Mouse (Mus musculus): ENCODE measurements at regions not wholly inside any gene's neighbourhood (a gene's known extent, or its start where the extent isn't known, plus 50 kb on each side); places are given as distances from the start of the nearest gene placed in this dataset.

- DNase-seq (ENCODE audit: low spot score in 2 of 2) = peak; percentile 17 to 36
Observed at GRCm38 (mm10) chr17:47225306-47226269, 143.1 kb upstream of the Mrps10 start.

DNA sequence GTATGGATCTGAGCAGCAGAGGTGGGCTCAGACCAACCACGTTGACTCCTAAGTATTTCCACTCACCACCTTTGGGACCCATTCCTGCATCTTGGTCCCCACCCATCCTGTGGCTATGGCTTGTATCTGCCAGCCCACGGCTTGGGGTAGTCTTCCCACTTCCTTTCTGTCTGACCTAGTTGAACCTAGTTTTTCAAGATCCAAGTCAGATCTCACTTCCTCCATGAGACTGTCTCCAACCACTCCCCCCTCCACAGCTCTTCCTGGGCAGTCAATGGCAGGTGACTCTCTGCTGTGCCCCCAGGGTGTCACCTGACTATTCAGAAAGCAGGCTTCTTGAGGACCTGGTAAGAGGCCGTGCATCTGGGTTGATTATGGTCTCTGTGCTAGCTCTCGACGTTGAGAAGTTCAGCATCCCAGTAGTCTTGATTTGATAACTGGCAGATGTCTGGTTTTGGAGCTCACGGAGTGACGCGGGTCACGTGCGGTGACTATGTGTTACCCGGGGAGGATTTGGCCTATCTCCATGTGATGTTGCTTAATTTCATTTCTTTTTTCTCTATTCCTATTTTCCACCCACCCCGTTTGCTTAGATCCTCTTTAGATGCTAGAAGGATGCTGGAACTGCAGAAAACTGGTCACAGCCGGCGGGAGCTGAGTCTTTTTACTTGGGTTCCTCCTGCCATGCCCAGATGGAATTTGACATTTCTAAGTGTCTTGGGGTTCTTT is 147.5 kb upstream of the Mrps10 start:
- DNase-seq (ENCODE audit: low spot score in 2 of 2) = no peak

DNA sequence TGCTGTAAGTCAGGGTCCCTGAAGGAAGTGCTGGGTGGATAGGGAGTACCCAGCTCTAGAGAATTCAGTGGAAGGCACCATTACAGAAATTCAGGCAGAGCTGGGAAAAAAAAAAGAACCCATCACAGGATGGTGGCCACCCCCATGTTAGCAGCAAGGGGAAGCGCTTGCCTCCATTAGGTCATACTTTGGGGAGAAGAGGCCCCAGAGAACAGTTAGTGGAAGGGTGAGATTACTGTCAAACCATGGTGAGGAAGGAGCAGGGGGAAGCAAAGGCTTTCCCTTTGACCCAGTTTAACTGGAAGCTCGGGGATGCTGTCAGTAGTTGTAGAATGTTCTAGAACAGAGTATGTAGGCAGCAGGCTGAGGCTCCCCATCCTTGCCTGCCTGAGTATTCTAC is 148.8 kb upstream of the Mrps10 start:
- DNase-seq (ENCODE audit: low spot score in 2 of 2) = no peak

DNA sequence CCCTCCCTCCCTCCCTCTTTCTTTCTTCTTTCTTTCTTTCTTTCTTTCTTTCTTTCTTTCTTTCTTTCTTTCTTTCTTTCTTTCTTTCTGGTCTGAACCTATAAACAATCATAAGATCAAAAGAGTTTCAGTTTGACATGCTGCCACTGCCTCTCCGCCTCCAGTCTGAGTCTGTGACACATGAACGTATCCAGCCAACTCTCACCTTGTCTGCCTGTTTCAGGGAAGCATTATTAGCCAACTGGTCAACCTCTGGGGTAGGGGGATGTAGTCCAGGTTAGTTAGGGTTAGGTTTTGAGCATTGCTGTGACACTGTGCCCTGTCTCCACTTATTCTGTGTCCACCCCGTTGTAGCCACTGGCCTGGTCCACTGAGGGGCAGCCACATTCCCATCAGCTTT is 152.2 kb upstream of the Mrps10 start:
- DNase-seq (ENCODE audit: low spot score in 2 of 2) = no peak

GRCm38 (mm10) chr17:47215841-47216240 is 152.8 kb upstream of the Mrps10 start:
- DNase-seq (ENCODE audit: low spot score in 2 of 2) = no peak

- no peak for DNase-seq (ENCODE audit: low spot score in 2 of 2)
Observed at GRCm38 (mm10) chr17:47214111-47214510, 154.6 kb upstream of the Mrps10 start.

GRCm38 (mm10) chr17:47210441-47211196 is 158.1 kb upstream of the Mrps10 start:
- DNase-seq (ENCODE audit: low spot score in 2 of 2) = no peak

- no peak for DNase-seq (ENCODE audit: low spot score in 2 of 2)
Observed at GRCm38 (mm10) chr17:47208886-47209585, 159.7 kb upstream of the Mrps10 start.

DNA sequence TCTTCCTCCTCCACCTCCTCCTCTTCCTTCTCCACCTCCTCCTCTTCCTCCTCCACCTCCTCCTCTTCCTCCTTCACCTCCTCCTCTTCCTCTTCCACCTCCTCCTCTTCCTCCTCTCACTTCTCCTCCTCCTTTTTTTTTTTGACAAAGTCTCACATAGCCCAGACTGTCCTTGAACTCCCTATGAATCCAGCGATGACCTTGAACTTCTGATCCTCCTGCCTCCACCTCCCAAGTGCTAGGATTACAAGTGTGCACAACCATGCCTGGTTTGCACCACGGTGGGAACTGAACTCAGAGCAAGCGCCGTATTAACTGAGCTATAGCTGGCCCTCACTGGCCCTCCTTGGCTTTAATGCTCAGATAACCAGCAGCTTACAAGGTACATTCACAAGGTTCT is 161.2 kb upstream of the Mrps10 start:
- DNase-seq (ENCODE audit: low spot score in 2 of 2) = no peak

DNA sequence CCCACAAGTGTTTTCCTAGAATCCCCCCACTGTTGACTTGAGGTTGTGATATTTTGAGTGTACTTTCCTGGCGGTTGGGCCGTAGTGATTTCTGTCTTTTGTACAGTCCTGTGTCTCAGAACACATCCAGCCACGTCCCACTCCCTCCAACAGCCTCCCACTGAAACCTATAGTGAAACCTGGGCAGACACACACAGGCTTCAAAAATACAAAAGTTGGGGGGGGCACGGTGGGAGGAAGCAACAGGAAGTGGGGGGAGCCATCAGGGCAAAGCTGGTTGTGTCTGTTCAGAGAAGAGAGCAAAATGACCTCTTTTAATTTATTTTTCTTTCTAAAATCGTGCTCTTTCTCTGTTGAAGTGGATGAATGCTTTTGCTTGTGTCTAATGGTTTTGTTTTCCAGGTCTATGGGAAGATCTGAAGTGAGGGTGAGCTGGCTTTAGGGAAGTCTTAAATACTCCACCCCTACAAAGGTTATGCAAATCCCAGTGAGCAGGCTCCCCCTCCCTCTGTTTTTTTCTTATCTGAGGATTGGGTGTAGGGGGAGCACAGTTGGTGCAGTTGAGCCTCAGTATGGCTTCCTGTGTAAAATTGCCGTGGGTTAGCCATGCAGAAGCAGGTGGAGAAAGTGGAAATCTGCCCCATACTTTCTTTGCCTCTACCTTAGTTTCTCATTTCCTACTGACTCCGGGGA is 164.1 kb upstream of the Mrps10 start:
- no peak for DNase-seq (ENCODE audit: low spot score in 2 of 2)

- peak; percentile 63 to 79 for DNase-seq (ENCODE audit: low spot score in 2 of 2)
Observed at GRCm38 (mm10) chr17:47199206-47199605, 169.5 kb upstream of the Mrps10 start.

DNA sequence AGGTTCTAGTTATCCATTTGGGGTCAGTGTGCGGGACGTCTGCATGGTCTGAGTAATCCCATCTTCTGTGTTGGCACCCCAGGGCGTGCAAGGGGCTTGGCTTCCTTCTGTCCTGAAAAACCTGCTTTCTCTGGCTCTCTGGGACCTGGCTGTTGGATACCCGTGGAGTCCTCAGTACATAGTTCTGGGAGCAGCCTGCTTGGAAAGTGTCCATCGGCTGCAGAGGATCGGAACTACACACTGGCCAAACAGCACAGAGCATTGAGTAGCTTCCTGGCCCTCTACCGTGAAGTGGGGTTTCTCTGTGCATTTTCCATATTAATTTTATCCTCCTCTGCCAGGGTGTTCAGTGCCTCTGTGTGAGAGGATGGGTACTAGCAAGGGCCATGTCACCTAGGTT is 170.7 kb upstream of the Mrps10 start:
- DNase-seq (ENCODE audit: low spot score in 2 of 2) = no peak

DNA sequence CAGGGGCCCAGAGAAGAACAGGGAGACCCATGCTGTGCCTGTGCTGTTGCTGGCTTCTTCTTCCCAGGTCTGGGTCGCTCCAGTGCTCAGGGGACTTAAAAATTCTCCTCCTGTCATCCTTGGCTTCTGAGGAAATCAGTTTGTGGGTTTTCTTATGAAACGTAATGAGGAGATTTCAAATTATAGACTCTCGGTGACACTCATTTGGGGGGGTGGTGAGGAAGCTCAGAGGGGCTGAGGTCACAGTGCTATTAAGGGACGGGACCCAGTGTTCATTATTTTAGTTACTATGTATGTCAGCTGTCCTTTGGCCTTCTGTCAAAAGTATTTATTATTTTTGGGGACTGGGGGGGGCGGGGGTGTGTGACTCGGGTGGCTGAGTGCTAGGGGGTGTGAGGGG is 171.7 kb upstream of the Mrps10 start:
- no peak for DNase-seq (ENCODE audit: low spot score in 2 of 2)

- no peak for DNase-seq (ENCODE audit: low spot score in 2 of 2)
Observed at GRCm38 (mm10) chr17:47195981-47196380, 172.7 kb upstream of the Mrps10 start.

DNA sequence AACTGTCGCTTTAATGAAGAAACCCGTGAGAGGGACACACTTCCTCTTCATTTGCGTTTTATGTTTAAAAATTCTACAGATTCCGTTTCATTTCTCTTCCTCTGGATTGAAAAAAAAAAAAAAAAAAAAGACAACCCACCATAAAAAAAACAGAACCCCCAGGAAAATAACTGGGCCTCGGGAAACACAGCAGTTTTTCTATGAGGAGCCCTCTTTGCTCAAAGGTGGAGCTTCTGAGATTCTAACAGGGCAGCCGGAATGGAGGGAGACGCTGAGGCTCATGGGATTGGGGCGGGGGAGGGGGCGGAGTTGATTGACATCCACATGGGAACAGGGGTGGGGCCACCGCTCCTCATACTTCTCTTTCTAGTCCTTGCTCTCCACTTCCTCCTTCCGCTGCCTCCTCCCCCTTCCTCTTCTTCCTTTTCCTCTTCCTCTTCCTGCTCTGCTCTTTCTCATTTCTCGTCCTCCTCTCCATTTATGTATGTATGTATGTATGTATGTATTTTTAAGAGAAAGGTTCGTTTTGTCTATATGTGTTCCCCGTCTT is 174.1 kb upstream of the Mrps10 start:
- DNase-seq (ENCODE audit: low spot score in 2 of 2) = no peak

DNA sequence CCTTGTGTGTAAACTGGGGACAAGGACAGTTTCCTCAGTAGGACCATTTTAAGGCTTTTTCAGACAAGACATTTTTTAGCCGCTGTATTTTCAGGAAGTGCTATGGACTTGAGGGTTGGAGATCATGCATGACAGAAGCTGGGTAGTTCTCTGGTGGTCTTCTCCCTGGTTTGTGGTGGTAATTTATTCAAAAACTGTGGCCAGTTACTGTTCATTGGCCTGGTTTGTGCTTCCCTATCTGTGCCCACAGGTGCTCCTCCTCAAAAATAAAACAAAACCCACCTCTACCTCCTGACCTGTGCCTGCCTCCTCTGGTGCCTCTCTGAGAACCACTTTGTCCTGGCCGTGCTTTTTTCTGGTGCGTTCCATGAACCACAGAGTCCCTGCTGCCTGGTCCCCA is 177.3 kb upstream of the Mrps10 start:
- DNase-seq (ENCODE audit: low spot score in 2 of 2) = no peak

DNA sequence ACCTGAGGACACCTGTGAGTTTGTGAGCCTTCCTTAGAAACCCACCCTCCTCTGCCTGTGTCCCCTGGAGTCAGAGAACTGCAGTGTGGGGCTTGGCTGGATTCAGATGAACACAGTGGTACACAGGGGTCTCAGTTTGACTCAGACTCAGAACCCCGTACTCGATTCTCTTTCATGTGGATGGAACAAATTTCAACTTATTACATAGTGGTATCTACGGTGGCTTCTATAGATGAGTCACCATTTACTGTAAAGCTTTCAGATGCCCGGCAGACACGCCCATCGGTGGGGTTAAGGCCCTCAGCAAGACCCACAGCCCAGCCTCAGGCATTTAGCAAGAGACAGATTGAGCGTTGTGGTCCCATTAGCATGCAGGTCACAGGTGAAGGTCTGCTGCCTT is 178.9 kb upstream of the Mrps10 start:
- no peak for DNase-seq (ENCODE audit: low spot score in 2 of 2)

DNA sequence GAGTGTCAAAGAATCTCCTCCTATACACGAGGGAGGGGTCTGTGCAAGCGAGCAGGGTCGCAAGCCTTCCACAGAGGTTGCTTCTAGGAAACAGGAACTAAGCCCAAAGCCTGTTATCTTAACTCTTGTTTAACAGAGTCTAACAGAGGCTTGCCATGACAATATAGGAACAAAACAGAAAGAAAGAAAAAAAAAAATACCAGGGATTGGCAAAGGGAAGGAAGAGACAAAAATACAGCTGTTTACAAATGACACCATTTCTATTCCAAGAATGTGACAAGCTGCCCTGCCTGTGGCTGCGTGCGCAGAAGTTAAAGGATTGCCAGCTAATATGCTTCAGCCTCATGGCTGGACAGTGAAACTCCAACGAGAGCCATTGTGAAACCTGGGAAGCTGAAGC is 173.8 kb upstream of the Ubr2 start:
- no peak for DNase-seq (ENCODE audit: low spot score in 2 of 2)

DNA sequence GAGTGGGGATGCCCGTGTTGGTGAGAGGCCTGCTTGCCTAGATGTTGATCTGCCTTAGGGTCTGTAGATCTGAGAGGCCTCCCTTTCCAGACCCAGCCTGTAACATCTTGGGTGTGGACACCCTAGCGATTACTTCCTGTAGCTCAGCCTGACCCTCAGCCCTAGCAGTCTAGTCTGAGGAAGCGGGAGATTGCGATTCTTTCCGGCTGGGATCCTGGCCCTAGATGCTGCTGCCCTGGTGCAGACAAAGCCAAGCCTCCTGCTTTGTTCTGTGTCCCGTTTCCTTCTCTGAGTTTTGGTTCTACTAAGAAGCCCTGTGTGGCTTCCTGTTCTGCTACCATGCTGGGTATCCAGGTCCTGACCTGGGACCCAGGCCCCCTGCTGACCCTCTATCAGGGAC is 171.8 kb upstream of the Ubr2 start:
- DNase-seq (ENCODE audit: low spot score in 2 of 2) = no peak

DNA sequence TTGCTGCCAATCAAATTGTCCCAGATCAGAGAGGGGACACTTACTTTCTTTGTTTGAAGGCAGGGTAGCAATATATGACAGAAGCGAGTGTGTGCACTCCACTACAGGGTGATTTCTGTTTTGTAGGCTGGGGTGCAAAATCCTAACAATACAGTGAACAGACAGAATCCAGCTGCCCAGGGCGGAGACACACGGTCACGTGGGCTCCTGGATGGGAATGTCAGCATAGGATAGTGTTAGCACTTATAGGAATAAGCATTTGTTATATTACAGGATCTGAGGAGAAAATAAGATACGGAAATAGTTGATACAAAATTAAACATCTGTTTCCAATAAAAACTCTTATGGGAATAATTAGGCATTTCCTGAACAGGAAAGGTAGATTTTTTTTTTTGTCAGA is 169.1 kb upstream of the Ubr2 start:
- DNase-seq (ENCODE audit: low spot score in 2 of 2) = no peak

- no peak for DNase-seq (ENCODE audit: low spot score in 2 of 2)
Observed at GRCm38 (mm10) chr17:47178705-47179104, 168.3 kb upstream of the Ubr2 start.
